Comparison of ENCODE assay signal across 15 mouse cellular contexts in the genomic region with DNA sequence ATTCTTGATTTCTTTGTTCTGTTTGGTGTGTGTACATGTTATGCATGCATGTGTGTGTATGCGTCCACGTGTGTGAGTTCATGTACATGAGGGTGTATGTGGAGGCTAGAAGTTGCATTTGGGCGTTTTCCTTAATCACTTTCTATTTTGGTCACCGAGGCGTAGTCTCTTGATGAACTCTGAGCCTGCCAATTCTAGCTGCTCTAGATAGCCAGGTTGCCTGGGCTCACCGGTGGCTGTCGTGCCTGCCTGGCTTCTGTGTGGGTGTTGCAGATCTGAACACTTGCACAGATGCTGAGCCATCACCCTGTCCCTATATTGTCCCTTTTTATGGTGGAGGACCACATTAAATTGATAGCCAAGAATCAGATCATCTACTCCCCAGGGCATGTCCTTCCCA.
DNase-seq lines count a peak whose midpoint lies in the region; ATAC-seq and TF ChIP-seq lines count a peak whose summit lies in the region.
"Had no signal": no experiment of that assay in that cellular context is flagged by ENCODE, and none has a peak within 500 bp of the region (broad histone marks: within the 10 kb centered on the region; RNA-seq: fewer than 3 reads in every experiment).

No protein-coding gene starts in this region.

- H3K4me1 ChIP-seq in cerebellum, adult 2 months (ENCODE audit: control insufficient read depth, insufficient read depth, low read length): peaks cover 13% of the 10 kb centered on the region
- peaks cover 14% of the 10 kb centered on the region for H3K4me1 ChIP-seq in neural tube, embryonic 13.5 days (replicated peaks)
- peaks cover 5% of the 10 kb centered on the region; the same call in 1 of the 2 replicates for H3K4me1 ChIP-seq in neural tube, embryonic 15.5 days
- H3K4me1 ChIP-seq in heart, embryonic 13.5 days: peaks cover 45% of the 10 kb centered on the region
- peaks cover 37% of the 10 kb centered on the region for H3K4me1 ChIP-seq in limb, embryonic 11.5 days (ENCODE audit: control insufficient read depth, insufficient read depth, low read length)

- H3K27ac ChIP-seq in cerebellum, adult 2 months (ENCODE audit: insufficient read depth, low read length): no peak overlapping the region
- no peak overlapping the region for H3K27ac ChIP-seq in neural tube, embryonic 13.5 days (replicated peaks)
- H3K27ac ChIP-seq in neural tube, embryonic 15.5 days (replicated peaks): no peak overlapping the region
- peak overlapping the region; percentile 63 for H3K27ac ChIP-seq in heart, embryonic 13.5 days (replicated peaks)
- H3K27ac ChIP-seq in limb, embryonic 11.5 days (replicated peaks; ENCODE audit: low read depth, low read length): 0 out of 2 replicates have a peak overlapping the region, but pooled peaks have one; percentile 33
- H3K27ac ChIP-seq: kidney, embryonic 15.5 days had no signal

- WGBS in cerebellum, adult 2 months: 19% methylated on average over 7 of the region's 7 CpGs
- WGBS in neural tube, embryonic 13.5 days: 83% methylated on average over 7 of the region's 7 CpGs
- WGBS in neural tube, embryonic 15.5 days: 78% methylated on average over 7 of the region's 7 CpGs
- WGBS in heart, embryonic 13.5 days: 33% methylated on average over 7 of the region's 7 CpGs
- 75% methylated on average over 7 of the region's 7 CpGs for WGBS in limb, embryonic 11.5 days

- H3K9me3 ChIP-seq in neural tube, embryonic 13.5 days: no peaks in the 10 kb centered on the region
- no peaks in the 10 kb centered on the region for H3K9me3 ChIP-seq in neural tube, embryonic 15.5 days (replicated peaks)
- no peaks in the 10 kb centered on the region for H3K9me3 ChIP-seq in heart, embryonic 13.5 days
- no peaks in the 10 kb centered on the region for H3K9me3 ChIP-seq in limb, embryonic 11.5 days (ENCODE audit: control insufficient read depth, low read length)
- H3K9me3 ChIP-seq: kidney, embryonic 15.5 days had no signal

- H3K27me3 ChIP-seq in cerebellum, adult 2 months (ENCODE audit: control insufficient read depth, insufficient read depth, low read length): no peaks in the 10 kb centered on the region
- no peaks in the 10 kb centered on the region for H3K27me3 ChIP-seq in neural tube, embryonic 13.5 days
- no peaks in the 10 kb centered on the region for H3K27me3 ChIP-seq in neural tube, embryonic 15.5 days (replicated peaks)
- 0 out of 2 replicates have a peak, but pooled peaks cover 3% of the 10 kb centered on the region for H3K27me3 ChIP-seq in heart, embryonic 13.5 days (replicated peaks)
- H3K27me3 ChIP-seq in limb, embryonic 11.5 days (ENCODE audit: control insufficient read depth, insufficient read depth, low read length): no peaks in the 10 kb centered on the region
- H3K27me3 ChIP-seq: kidney, embryonic 15.5 days had no signal

- peak; percentile 6; the same call in 1 of the 2 replicates for ATAC-seq in neural tube, embryonic 13.5 days (ENCODE audit: low read depth)
- no peak for ATAC-seq in neural tube, embryonic 15.5 days (ENCODE audit: low FRiP score)
- ATAC-seq in heart, embryonic 13.5 days (ENCODE audit: extremely low read depth, insufficient number of reproducible peaks, low FRiP score, low TSS enrichment): no peak
- no peak for ATAC-seq in limb, embryonic 11.5 days (ENCODE audit: insufficient number of reproducible peaks, low FRiP score, low TSS enrichment, low read depth)
- ATAC-seq: forebrain, embryonic 16.5 days had no signal

- DNase-seq in cerebellum, adult 2 months: peak; percentile 44 to 64
- DNase-seq in cerebellum, postnatal 10 days: no peak
- DNase-seq in limb, embryonic 11.5 days (ENCODE audit: low spot score): no peak
- DNase-seq in T-cell, adult 2 months (ENCODE audit: low spot score): no peak
- no peak for DNase-seq in c-Kit-positive CD71-positive TER-119-positive erythroid progenitor cells, embryonic 14.5 days (ENCODE audit: low spot score)
- DNase-seq: layer of hippocampus, adult 9-11 months; left cerebral cortex, postnatal 4 days; lung, adult 2 months; thymus, postnatal 14 days had no signal

- H3K4me3 ChIP-seq in cerebellum, adult 2 months (replicated peaks; ENCODE audit: insufficient read depth, low read depth, low read length): no peak overlapping the region
- H3K4me3 ChIP-seq in neural tube, embryonic 13.5 days: no peak overlapping the region
- no peak overlapping the region for H3K4me3 ChIP-seq in neural tube, embryonic 15.5 days (replicated peaks)
- no peak overlapping the region for H3K4me3 ChIP-seq in heart, embryonic 13.5 days
- H3K4me3 ChIP-seq in limb, embryonic 11.5 days (ENCODE audit: low read depth, low read length): no peak overlapping the region
- H3K4me3 ChIP-seq: kidney, embryonic 15.5 days; myocyte had no signal

- no peak overlapping the region for H3K9ac ChIP-seq in neural tube, embryonic 13.5 days
- no peak overlapping the region for H3K9ac ChIP-seq in neural tube, embryonic 15.5 days (replicated peaks)
- peak overlapping the region; percentile 38; the same call in 1 of the 2 replicates for H3K9ac ChIP-seq in heart, embryonic 13.5 days
- H3K9ac ChIP-seq in limb, embryonic 11.5 days (ENCODE audit: low read length): no peak overlapping the region
- H3K9ac ChIP-seq: kidney, embryonic 15.5 days had no signal

- TF ChIP-seq CTCF in cerebellum, adult 2 months (IDR thresholded peaks at IDR 0.05; ENCODE audit: borderline replicate concordance, insufficient read depth, low read depth, low read length): no peak

- no peaks in the 10 kb centered on the region for H3K36me3 ChIP-seq in neural tube, embryonic 13.5 days
- no peaks in the 10 kb centered on the region for H3K36me3 ChIP-seq in neural tube, embryonic 15.5 days
- no peaks in the 10 kb centered on the region for H3K36me3 ChIP-seq in heart, embryonic 13.5 days
- no peaks in the 10 kb centered on the region for H3K36me3 ChIP-seq in limb, embryonic 11.5 days (ENCODE audit: control insufficient read depth, insufficient read depth, low read length)
- H3K36me3 ChIP-seq: kidney, embryonic 15.5 days had no signal

- no peak for TF ChIP-seq POLR2A in cerebellum, adult 2 months (IDR thresholded peaks at IDR 0.05; ENCODE audit: borderline replicate concordance, insufficient read depth, low read length)

- H3K4me2 ChIP-seq in neural tube, embryonic 13.5 days: no peak overlapping the region
- H3K4me2 ChIP-seq in neural tube, embryonic 15.5 days: no peak overlapping the region
- H3K4me2 ChIP-seq in heart, embryonic 13.5 days: peak overlapping the region; percentile 33; the same call in 1 of the 2 replicates
- no peak overlapping the region for H3K4me2 ChIP-seq in limb, embryonic 11.5 days (ENCODE audit: low read depth, severe bottlenecking)
- H3K4me2 ChIP-seq: kidney, embryonic 15.5 days had no signal

Comparison
In these comparisons a context has a peak if more than half of its experiments do, and no peak if none do; other contexts are left out.
1. DNase-seq: peak in cerebellum, adult 2 months (2 of 2); none in cerebellum, postnatal 10 days (0 of 2), limb, embryonic 11.5 days (single experiment), T-cell, adult 2 months (single experiment) and c-Kit-positive CD71-positive TER-119-positive erythroid progenitor cells, embryonic 14.5 days (single experiment).
2. H3K27ac ChIP-seq: peak in heart, embryonic 13.5 days (single experiment) and limb, embryonic 11.5 days (single experiment); none in cerebellum, adult 2 months (single experiment), neural tube, embryonic 13.5 days (single experiment) and neural tube, embryonic 15.5 days (single experiment).